Mouse (Mus musculus) liver, embryonic 16.5 days (tissue): ENCODE measurements around the gene Sncb. TPM values are rescaled to one million over a fixed set of nuclear protein-coding genes. Genes with fewer than 3 reads are reported as not detected.

Experiments used
- ATAC-seq: fragments of 200-750 bp; cut with Nextera tagmentation; 2 replicates; pipeline ENCODE4 v1.8.0; 2017; ENCODE audit warnings: low read depth, mild to moderate bottlenecking, moderate number of reproducible peaks, moderate library complexity
- H3K27ac ChIP-seq: fragments of 300-500 bp; sonication (generic); 2 replicates; pipeline ENCODE4 v1.5.1; 2014; ENCODE audit warnings: mild to moderate bottlenecking, low read length
- H3K27me3 ChIP-seq: fragments of 300-500 bp; sonication (generic); 2 replicates; pipeline ENCODE4 v1.6.1; 2014; ENCODE audit warnings: low read depth, low read length, mixed read lengths; ENCODE audit not compliant: control insufficient read depth, insufficient read depth
- H3K36me3 ChIP-seq: fragments of 300-500 bp; sonication (generic); 2 replicates; pipeline ENCODE4 v1.6.1; 2014; ENCODE audit warnings: mild to moderate bottlenecking; ENCODE audit not compliant: control insufficient read depth, insufficient read depth
- H3K4me1 ChIP-seq: fragments of 300-500 bp; sonication (generic); 2 replicates; pipeline ENCODE4 v1.6.1; 2014; ENCODE audit warnings: low read depth, low read length, mixed read lengths; ENCODE audit not compliant: control insufficient read depth
- H3K4me2 ChIP-seq: fragments of 300-500 bp; sonication (generic); 2 replicates; pipeline ENCODE4 v1.6.1; 2014; ENCODE audit warnings: low read depth, low read length, mixed read lengths
- H3K4me3 ChIP-seq: fragments of 300-500 bp; sonication (generic); 2 replicates; pipeline ENCODE4 v1.5.1; 2014; ENCODE audit warnings: low read depth, mild to moderate bottlenecking, low read length
- H3K9ac ChIP-seq: fragments of 300-500 bp; sonication (generic); 2 replicates; pipeline ENCODE4 v1.6.1; 2014; ENCODE audit warnings: low read depth, low read length
- H3K9me3 ChIP-seq: fragments of 300-500 bp; sonication (generic); replicated peaks from 2 replicates; pipeline ENCODE4 v1.6.1; 2016; ENCODE audit warnings: low read length; ENCODE audit not compliant: control insufficient read depth
- WGBS: fragments of 180-500 bp; shearing (Covaris S2); extraction: QIAGEN DNeasy Blood & Tissue Kit; methylation state at CpG from one replicate; pipeline ENCODE4 v1.1.7; 2014; ENCODE audit not compliant: insufficient replicate concordance; 5-methylcytosine and 5-hydroxymethylcytosine counted together
- polyA plus RNA-seq: library from polyadenylated mRNA; unstranded; fragments of >200 nt; fragmentation: Nextera tagmentation; extraction: Ambion mirVana; gene quantifications from 2 replicates; pipeline ENCODE4 v1.2.1, GENCODE M21; 2015

Sncb gene
- polyA plus RNA-seq, 1 experiment from 2014 or later: not detected

DNA sequence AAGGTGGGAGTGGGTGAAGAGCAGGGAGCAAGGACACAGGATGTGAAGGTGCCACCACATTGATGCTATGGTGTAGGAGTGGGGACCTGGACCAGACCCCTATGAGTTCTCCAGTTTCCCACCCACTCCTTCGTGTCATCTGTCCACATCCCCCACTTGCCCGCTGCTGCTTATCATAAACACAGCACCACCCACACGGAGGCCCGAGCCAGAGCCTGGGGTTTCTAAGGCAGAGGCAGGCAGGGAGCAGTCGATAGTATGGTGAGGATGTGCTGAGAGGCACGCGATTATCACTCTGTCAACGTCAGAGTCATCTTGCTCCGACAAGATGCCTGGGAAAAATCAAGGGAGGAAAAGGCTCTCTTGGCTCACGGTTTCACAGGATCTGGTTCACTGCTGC is 32.3 kb upstream of the Sncb start:
- Histone ChIP-seq H3K4me3 (no peak overlapping the region), H3K9ac (no peak overlapping the region), H3K4me1 (no peaks in the 10 kb centered on the region), H3K27ac (no peak overlapping the region), H3K4me2 (no peak overlapping the region), H3K36me3 (no peaks in the 10 kb centered on the region), H3K9me3 (no peaks in the 10 kb centered on the region), H3K27me3 (no peaks in the 10 kb centered on the region)
- no peak for ATAC-seq
- WGBS: 43% methylated on average over 10 of the region's 10 CpGs

DNA sequence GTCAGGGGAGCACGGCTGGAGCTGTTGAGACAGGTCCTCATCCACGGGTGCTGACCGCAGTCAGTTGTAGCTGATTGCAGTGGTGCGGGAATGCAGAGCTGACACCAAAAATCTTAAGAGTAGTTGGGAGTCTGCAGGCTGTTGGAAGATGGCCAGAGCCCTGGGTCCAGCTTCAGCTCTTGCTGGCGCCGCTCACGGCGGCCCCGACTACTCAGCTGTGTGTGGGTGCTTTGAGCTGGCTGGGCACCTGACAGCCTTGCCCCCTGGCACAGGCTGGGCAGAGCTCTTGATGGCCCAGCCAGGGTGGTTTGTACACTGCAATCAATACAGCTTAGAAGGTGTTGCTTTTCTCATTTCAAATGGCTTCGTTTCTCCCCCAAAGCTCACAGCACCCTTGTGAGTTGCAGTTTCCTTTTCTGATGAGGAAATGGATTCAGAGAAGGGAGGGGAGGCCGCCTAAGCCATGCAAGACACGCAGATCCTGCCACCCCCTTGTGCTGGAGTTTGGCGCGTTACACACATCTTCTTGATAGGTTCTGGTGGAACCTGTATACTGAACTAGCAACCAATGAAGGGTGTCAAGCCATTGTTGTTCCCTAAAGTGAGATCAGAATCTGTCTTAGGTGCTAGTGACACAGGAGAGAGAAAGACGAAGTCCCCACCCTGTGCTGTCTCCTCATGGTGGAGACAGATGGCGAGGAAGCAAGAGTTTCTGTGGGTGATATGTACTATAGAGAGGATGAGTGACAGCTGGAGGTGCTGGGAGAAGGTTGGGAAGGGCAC is 31.7 kb upstream of the Sncb start:
- WGBS: 62% methylated on average over 16 of the region's 16 CpGs
- Histone ChIP-seq H3K9me3 (no peaks in the 10 kb centered on the region), H3K4me2 (no peak overlapping the region), H3K9ac (no peak overlapping the region), H3K4me1 (no peaks in the 10 kb centered on the region), H3K27me3 (no peaks in the 10 kb centered on the region), H3K4me3 (no peak overlapping the region), H3K27ac (no peak overlapping the region), H3K36me3 (no peaks in the 10 kb centered on the region)
- no peak for ATAC-seq

DNA sequence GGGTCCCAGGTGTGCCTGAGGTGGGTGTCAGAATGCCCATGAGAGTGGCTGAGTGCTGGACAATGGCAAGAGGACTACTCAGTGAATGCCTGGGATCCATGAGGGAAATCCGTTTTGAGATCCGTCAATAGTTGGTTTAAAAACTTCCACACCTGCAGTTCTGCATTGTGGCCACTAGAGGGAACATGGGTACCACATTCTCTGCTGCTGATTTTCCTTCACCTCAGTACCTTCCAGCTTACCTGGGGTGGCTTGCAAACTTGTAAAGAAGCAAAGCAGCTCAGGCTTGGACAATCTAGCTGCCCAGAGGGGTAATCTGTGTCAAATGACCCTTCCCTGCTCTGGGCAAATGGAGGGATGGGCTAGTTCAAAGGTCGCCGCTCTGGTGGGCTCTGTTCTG is 31.0 kb upstream of the Sncb start:
- Histone ChIP-seq H3K36me3 (no peaks in the 10 kb centered on the region), H3K9me3 (no peaks in the 10 kb centered on the region), H3K27ac (no peak overlapping the region), H3K4me2 (no peak overlapping the region), H3K4me3 (no peak overlapping the region), H3K27me3 (no peaks in the 10 kb centered on the region), H3K4me1 (no peaks in the 10 kb centered on the region), H3K9ac (no peak overlapping the region)
- no peak for ATAC-seq
- 38% methylated on average over 4 of the region's 4 CpGs for WGBS

DNA sequence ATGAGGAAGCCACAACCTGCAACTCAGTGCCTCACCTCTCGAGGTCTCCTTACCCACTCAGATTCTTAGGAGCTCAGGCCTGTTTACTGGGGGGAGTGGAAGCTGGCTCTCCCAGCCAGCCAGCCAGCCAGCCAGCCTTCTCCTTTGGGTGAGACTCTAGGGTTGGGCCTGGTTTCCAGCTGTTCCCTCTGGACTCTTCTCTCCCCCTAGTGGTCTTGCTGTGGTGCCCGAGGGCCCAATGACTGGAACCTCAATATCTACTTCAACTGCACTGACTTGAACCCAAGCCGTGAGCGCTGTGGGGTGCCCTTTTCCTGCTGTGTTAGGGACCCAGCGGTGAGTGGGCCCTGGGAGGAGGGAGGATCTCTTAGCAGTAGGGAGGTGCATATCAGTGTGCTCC is 28.4 kb upstream of the Sncb start:
- H3K36me3 ChIP-seq: no peaks in the 10 kb centered on the region
- no peak overlapping the region for H3K9ac ChIP-seq
- H3K27ac ChIP-seq: no peak overlapping the region
- H3K9me3 ChIP-seq: no peaks in the 10 kb centered on the region
- H3K4me2 ChIP-seq: no peak overlapping the region
- 30% methylated on average over 5 of the region's 5 CpGs for WGBS
- peaks cover 17% of the 10 kb centered on the region for H3K27me3 ChIP-seq
- ATAC-seq: no peak
- peaks cover under 1% of the 10 kb centered on the region; the same call in 1 of the 2 replicates for H3K4me1 ChIP-seq
- no peak overlapping the region for H3K4me3 ChIP-seq

DNA sequence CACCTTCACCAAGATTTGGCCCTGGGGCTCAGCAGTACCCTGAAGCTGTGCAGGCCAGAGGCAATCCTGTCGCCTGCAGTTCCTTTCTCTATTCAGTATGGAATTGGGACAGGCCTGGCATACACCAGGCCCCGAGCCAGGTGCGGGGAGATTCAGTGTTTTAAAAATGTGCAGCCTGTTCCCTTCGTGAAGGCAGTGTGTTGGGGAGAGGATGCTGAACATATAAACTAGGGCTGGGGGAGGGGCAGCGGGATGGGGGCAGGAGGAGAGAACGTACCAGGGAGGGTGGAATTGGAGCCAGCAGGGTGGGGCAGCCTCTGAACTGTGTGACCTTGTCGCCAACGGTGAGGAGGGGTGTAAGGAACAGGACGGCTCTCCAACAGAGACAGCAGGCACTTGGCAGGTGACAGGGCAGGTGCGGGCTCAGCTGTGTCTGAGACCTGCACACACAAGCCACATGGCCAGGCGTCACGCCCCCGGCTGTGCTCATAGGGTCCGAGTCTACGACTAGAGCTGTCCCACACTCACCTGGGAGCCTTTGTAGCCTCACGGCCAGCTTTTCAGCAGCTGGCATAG is 27.7 kb upstream of the Sncb start:
- no peaks in the 10 kb centered on the region for H3K9me3 ChIP-seq
- H3K36me3 ChIP-seq: no peaks in the 10 kb centered on the region
- no peak overlapping the region for H3K9ac ChIP-seq
- H3K4me2 ChIP-seq: no peak overlapping the region
- peaks cover 8% of the 10 kb centered on the region; the same call in 1 of the 2 replicates for H3K4me1 ChIP-seq
- H3K27ac ChIP-seq: no peak overlapping the region
- H3K27me3 ChIP-seq: peaks cover 23% of the 10 kb centered on the region
- WGBS: 65% methylated on average over 16 of the region's 16 CpGs
- ATAC-seq: no peak
- no peak overlapping the region for H3K4me3 ChIP-seq

DNA sequence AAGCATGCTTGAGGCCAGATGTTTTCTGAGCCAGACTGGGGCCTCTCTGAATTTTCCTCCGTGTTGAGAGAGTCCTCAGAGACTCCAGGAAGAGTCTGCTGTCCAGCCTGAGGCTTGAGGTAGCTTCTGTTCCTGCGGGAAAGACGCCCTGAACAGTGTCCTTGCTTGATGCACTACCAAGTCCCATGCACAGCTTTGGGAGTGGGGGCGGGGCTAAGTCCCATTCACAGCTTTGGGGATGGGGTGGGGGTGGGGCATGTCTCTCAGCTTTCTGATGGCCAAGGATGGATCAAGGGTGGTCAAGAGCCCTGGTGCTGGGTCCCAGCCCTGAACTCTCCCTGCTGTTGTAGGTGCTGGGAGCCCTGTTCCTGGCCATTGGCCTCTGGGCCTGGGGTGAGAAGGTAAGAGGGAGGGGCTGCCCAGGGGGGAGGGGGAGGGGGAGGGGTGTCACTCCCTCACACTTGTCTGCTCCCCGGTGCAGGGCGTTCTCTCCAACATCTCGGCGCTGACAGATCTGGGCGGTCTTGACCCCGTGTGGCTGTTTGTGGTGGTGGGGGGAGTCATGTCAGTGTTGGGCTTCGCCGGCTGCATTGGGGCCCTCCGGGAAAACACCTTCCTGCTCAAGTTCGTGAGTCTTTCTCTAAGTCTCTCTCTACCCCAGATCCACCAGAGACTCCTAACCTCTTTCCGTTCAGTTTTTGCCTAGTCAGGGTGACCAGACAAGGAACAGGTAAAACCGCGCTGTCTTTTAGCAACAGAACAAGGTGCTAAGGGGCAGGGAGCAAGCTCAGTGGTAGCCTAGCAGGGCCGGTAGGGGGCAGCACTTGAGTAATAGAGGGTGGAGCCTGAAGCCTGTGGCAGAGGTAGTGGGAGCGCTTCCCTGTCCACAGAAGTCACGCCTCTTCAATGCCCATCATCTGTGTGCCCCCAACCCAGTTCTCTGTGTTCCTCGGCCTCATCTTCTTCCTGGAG is 26.1 kb upstream of the Sncb start:
- H3K4me3 ChIP-seq: no peak overlapping the region
- no peak overlapping the region for H3K27ac ChIP-seq
- ATAC-seq: no peak
- no peaks in the 10 kb centered on the region for H3K36me3 ChIP-seq
- 13% methylated on average over 21 of the region's 21 CpGs for WGBS
- H3K9ac ChIP-seq: no peak overlapping the region
- H3K27me3 ChIP-seq: peaks cover 26% of the 10 kb centered on the region
- peaks cover 10% of the 10 kb centered on the region; the same call in 1 of the 2 replicates for H3K4me1 ChIP-seq
- H3K4me2 ChIP-seq: no peak overlapping the region
- no peaks in the 10 kb centered on the region for H3K9me3 ChIP-seq

DNA sequence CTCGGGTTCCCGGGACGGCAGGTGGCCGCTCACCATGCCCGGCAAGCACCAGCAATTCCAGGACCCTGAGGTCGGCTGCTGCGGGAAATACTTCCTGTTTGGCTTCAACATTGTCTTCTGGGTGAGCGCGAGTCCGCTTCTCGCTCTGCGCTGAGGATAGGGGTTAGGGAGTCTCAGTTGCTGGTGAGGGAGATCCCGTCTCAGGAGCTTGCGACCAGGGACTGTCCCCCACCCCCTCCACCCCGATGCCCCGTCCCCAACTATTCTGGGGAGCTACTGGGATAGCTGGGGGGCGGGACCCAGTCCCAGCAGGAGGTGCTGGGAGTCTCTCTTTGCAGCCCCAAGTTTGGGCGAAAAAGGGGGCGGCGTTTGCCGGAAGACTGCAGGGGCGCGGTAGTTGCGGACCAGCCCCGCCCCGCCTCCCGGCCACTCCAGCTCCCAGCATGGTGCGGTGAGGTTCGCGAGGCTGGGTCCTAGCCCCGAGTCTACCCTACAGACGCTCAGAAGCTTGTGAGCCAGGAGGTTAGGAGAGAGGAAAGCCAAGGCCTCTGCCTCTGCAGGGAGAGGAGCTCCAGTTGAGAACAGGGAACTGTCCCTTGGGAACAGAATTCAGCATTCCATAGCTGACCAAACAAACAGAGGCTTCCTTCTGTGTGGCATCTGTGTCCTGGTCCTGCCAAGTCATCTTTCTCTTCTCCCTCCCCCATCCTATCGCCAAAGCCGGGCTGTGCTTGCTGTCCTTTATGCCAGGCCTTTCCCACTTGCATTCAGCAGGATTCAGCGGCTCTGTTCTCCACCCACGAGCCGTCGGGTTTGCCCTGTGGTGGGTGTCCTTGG is 23.4 kb upstream of the Sncb start:
- Histone ChIP-seq H3K27me3 (peaks cover 26% of the 10 kb centered on the region), H3K9ac (peak overlapping the region; percentile 35; the same call in 1 of the 2 replicates), H3K4me1 (peaks cover 10% of the 10 kb centered on the region; the same call in 1 of the 2 replicates), H3K9me3 (no peaks in the 10 kb centered on the region), H3K4me3 (peak overlapping the region; percentile 60), H3K27ac (no peak overlapping the region), H3K36me3 (no peaks in the 10 kb centered on the region), H3K4me2 (peak overlapping the region; percentile 81)
- WGBS: 2% methylated on average over 38 of the region's 38 CpGs
- ATAC-seq: no peak
